Mouse (Mus musculus): ENCODE measurements around the gene Gimap3.

Gimap3 gene

DNA sequence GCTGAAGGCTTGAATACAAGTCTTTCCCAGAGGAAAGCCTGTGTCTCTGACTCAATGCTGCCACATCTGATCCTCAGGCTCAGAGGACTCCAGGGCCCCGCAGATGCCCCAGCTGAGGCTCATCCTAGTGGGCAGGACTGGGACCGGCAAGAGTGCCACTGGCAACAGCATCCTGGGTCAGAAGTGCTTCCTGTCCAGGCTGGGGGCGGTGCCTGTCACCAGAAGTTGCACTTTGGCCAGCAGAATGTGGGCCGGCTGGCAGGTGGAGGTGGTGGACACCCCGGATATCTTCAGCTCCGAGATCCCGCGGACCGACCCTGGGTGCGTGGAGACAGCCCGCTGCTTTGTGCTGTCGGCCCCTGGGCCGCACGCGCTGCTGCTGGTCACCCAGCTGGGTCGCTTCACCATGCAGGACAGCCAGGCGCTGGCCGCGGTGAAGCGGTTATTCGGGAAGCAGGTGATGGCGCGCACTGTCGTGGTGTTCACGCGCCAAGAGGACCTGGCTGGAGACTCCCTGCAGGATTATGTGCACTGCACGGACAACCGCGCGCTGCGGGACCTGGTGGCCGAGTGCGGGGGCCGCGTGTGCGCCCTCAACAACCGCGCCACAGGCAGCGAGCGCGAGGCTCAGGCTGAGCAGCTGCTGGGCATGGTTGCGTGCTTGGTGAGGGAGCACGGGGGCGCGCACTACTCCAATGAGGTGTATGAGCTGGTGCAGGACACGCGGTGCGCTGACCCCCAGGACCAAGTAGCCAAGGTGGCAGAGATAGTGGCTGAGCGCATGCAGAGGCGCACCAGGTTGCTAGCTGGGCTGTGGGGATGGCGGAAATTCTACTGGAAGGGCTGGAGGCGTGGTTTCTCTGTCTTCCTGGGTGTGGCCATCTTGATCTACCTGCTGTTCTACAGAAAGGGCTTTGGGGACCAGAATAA is 28.0 kb downstream of the Gimap3 start:
- DNase-seq (ENCODE audit: low read depth, low spot score) = no peak

DNA sequence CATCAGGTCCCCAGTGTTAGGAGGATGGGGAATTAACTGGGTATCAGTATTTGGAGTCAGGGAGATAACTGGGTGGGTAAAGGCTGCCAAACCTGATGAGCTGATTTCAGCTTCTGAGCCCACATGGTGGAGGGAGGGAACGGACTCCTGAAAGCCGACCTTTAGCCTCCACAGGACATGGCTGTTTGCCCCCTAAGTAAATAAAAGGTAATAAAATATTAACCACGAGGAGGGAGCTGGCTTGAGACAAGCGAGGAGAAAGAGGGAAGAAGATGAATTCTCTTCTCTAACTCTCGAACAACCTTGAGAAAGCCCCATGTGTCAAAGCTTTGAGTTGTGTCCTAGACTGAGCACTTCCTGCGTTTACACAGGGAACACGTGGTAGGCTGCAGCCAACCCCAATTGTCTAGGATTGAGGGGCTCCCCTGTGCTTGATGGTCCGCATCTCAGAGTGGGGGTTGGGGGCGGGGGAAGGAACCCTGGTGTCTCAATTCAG is 28.9 kb downstream of the Gimap3 start:
- no peak for DNase-seq (ENCODE audit: low read depth, low spot score)

DNA sequence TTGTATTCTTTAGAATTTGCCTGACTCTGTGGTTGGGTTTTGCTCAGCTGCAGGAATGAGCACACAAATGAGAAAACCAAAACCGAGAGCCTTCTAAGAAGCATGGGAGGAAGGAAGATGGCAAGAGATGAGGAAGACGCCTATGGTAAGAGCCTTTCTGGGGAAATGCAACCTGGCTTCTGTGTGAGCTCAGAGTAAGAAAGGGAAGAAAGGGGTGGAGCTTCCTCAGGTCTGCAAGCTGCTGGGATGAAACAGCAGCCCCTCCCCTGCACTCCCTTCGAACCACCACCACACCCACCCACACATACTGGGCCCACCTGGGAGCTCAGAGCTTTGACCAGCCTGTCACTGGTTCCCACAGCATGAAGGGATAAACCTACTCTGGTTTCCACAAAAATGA is 29.4 kb downstream of the Gimap3 start:
- no peak for DNase-seq (ENCODE audit: low read depth, low spot score)

DNA sequence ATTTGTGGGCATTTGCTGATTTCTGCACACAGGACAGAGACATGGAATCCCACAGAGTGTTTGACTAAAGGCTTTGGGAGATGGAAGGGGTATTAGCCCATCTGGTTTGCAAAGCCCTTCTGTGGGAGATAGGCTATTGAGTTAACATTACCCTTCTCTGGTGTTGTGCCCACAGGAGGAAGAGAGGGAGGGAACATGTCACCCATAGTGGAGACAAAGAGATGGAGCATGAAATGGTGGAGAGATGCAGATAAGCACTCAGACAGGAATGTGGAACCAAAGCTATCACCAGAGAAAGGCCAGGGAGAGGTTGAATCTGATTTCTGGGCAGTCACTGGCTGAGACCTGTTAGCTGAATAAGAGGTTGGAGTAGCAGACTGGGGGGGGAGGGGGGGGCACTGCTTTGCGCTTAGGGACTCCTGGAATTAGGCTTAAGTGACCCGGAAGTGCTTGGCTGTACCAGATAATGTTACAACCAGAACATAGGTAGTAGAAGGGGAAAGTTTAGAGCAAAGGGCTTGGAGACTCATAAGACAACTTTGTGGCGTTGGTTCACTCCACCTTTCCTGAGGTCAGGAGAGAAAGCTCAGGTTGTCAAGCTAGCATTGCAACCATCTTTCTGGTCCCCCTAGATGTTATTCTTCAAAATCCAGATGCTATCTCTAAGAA is 30.0 kb downstream of the Gimap3 start:
- DNase-seq (ENCODE audit: low read depth, low spot score) = no peak

DNA sequence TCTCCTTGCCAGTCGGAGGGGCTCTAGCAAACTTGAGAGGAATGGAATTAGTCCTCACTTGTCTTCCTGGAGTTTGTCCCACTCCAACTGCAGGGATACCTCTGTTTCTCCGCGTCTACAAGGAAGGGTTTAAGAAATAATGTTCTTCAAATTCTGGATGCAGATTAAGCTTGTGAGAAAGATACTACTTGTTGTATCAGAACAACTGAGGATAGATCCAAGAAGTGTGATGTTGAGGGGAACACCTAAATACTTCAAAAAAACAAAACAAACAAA is 30.9 kb downstream of the Gimap3 start:
- DNase-seq (ENCODE audit: low read depth, low spot score) = no peak

DNA sequence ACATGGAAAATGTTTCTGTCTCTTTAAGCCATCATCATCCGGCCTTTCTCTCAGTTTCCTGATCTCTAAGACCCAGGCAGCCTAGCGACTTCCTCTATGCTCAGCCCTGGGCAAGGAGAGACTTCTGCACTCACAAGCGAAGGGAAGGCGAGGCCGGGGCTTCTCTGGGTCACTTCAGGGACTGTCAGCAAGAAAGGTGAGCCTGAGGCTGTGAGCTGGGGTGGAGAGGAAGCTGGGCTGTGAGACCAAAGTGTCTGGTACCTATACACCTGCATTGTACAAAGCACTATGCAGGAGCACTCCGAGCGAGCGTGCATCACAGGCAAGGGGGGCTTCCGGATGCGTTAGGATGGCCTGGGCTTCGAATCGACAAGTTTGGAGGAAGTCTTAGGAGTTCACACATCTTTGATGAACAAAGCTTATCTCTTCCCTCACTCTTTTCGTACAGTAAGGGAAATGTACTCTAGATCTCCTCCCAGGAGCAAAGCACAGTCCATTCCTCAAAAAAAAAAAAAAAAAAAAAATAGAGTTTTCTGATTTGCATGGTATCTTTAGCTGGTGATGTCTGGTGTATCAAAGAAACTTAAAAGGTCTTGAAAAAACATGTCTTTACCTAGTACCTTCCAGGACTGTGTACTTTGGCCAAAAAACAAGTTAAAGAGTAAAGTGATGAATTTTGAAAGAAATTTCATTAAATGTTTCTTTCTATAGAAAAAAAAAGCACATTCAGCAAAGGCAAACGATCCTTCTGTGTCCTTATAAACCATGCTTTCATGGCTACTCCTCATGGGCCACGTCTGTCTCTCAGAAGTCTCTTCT is 31.5 kb downstream of the Gimap3 start, which contains the start of gene Gimap1:
Gene Gimap1, plus strand, starts transcription at position 94 of the 819 bp plus-strand sequence.
- DNase-seq (ENCODE audit: low read depth, low spot score) = no peak

DNA sequence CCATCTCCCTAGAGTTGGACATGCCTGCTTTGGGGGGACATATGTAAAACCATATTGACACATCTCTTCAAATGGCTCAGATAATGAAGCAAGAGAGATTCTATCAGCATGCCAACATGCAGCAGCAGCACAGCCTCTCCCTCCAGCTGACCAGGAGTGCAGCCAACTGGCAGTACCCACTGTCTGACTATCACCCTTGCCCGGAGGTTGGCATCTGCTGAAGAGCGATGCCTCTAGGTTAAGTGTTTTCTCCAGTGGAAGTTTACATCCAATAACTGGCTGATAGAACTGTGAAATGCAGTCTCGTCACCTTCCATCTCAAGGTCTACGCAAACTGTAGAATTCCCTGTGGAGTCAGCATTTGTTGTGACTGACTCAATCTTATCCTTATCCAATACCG is 33.0 kb downstream of the Gimap3 start:
- DNase-seq (ENCODE audit: low read depth, low spot score) = no peak

DNA sequence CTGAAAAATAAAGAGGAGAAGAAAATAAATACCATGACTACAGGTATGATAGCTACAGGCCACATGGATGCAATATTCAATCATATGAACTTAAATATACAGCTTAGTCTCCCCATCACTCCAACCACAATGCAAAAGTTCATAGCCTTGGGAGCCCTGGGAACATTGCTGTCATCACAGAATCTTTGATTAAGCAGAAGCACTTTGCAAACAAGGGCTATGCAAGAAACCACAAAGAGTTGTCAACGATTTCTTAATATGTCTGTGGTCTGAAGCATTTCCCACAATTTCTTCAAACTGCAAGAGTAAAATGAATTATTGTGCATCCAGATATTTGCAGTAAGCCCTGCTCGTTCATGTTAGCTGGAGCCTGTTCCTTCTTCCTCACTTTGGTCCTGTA is 33.6 kb downstream of the Gimap3 start:
- no peak for DNase-seq (ENCODE audit: low read depth, low spot score)

DNA sequence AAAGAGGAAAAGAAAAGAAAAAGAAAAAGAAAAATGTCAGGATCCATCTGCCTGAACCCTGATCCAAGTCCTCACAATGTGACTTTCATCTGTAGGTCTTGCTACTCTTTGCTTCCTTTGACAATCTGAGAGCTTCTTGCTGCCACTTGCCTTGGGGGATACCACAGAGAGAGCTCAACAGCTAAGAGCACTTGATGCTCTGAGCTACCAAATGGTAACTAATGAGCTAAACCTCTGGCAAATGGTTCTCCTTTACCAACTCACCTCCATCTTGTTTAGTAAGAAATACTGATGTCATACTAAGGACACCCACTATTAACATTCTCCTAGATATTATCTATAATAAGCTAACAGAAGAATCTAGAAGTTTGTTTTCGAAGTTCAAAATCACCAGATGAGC is 37.0 kb downstream of the Gimap3 start:
- no peak for DNase-seq (ENCODE audit: low read depth, low spot score)

DNA sequence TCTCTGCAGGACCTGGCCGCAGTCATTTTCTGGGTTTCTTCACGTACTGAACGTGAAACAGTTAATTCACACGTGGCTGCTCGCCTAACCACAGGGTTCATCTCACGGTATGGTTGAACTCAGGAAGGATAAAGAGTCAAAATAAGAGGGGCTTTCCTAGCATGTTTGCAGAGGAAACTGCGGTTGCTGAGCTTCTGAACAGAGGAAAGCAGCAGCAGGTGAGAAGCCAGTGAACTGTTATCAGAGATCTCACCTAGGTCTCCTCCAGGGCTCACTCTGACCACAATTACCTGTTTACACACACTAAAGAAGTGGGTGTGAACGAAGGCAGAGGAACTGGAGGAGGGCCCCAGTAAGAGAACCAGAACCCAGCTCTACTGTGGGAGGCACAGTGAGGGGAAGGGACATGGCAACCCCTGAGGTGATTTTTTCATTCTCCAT is 37.8 kb downstream of the Gimap3 start:
- DNase-seq (ENCODE audit: low read depth, low spot score) = no peak

DNA sequence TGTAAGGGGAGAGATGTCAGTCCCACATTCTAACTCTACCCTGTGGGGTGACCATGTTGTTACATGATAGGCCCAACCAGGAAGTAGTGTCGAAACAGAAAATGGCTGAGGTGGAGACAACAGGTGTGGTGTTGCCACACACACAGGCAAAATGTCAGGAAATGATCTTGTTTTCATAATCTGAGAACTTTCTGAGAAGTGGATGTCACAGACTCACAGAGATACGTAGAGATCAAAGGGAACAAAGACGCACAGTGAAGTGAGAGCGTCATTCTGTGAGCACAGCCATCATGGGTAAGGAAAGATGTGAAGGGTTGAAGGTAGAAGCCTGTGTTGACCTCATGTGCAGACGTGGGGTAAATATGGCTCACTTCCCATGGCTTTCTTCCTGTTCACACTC is 42.9 kb downstream of the Gimap3 start:
- no peak for DNase-seq (ENCODE audit: low read depth, low spot score)

DNA sequence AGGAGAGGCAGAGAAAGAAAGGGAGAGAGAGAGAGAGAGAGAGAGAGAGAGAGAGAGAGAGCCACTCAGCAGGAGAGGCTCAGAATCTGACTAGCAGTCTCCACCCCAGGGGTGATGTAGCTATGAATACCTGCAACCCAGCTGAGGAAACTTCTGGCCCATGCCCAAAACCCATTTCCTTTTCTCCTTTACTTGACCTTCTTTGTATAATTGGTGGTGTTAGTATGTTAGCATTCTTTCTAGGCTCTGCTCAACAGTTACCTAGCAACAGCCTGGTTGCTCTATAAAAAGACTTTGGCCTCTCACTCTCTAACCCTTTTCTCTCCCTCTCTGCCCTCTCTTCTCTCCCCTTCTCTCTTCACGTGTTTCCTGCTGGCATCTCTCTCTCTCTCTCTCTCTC is 45.2 kb downstream of the Gimap3 start:
- no peak for DNase-seq (ENCODE audit: low read depth, low spot score)

DNA sequence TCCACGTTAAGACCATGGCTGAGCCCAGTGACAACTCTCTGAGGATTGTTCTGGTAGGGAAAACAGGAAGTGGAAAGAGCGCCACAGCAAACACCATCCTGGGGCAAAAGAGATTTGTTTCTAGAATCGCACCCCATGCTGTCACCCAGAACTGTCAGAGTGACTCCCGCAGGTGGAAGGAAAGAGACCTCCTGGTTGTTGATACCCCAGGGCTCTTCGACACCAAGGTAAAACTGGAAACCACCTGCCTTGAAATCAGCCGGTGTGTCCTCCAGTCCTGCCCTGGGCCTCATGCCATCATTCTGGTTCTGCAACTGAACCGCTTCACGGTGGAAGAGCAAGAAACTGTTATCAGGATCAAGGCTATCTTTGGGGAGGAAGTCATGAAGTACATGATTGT is 47.2 kb downstream of the Gimap3 start:
- DNase-seq (ENCODE audit: low read depth, low spot score) = no peak

DNA sequence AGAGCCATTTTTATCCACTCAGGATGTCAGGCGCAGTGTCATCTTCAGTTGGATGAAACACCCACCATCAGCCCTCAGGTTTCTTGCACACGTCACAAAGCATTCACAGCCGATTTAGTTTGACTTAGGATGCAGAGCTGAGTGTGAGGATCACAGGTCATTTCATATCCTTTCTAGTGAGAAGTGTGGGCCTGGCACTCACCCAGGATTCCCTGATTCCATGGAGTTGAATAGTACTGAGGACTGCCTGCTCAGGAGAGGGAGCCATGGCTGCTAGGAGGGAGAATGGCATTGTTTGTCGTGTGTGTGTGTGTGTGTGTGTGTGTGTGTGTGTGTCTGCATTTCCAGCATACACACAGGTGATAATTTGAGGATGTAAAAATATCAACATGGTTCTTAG is 50.3 kb downstream of the Gimap3 start:
- DNase-seq (ENCODE audit: low read depth, low spot score) = no peak

DNA sequence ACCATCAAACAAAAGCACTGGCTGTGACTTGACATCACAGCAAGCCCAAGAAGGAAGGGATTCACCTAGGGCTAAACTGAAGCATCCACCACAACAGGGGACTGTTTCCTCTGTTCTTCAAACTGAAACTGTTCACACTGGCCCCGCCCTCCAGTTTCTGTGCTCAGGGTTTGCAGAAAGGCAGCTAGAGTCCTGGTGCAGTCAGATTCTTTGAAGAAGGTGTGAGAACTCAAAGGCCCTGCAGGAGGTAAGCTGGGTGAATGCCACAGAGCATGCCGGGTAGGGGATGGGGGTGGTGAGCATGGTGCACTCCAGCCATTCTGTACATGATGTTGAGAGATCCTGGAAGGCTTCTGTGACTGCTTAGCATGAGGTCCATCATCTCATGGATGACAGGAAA is 52.2 kb downstream of the Gimap3 start, which contains the start of the genes Gm28053 and Gimap7:
Gene Gm28053, plus strand, starts transcription at position 153 of the 400 bp plus-strand sequence.
Gene Gimap7, plus strand, starts transcription at position 167 of the 400 bp plus-strand sequence.
- DNase-seq (ENCODE audit: low read depth, low spot score) = no peak

Data from retina, postnatal 7 days (tissue).